Mouse (Mus musculus) MEL (cell line): ENCODE data around the gene Spc24.
A peak's percentile ranks its signal among the peaks of the same experiment; 100 is the strongest.

Experiments
- CHD2 ChIP-seq: IDR thresholded peaks from 2 replicates; pipeline ENCODE4 v1.6.1; 2011; ENCODE audit warnings: low read length, improper control_type of control experiment
- CTCF ChIP-seq, 3 experiments: IDR thresholded peaks in 2 of 3; conservative IDR thresholded peaks in 1 of 3; 2 replicates each; pipeline ENCODE4 v1.5.1; 2011 to 2012; ENCODE audit warnings: low read length in 3 of 3, low read depth in 2 of 3, mild to moderate bottlenecking in 2 of 3, improper control_type of control experiment in 1 of 3, inconsistent platforms in 1 of 3, mixed read lengths in 1 of 3, moderate library complexity in 1 of 3; ENCODE audit not compliant: control insufficient read depth in 1 of 3, insufficient read depth in 1 of 3, poor library complexity in 1 of 3, severe bottlenecking in 1 of 3
- EP300 ChIP-seq, 2 experiments: IDR thresholded peaks; 2 replicates each; pipeline ENCODE4 v1.6.1; 2011; ENCODE audit warnings: improper control_type of control experiment in 2 of 2, low read length in 2 of 2, low read depth in 1 of 2, mild to moderate bottlenecking in 1 of 2
- JUND ChIP-seq: IDR thresholded peaks from 2 replicates; pipeline ENCODE4 v1.6.1; 2011; ENCODE audit warnings: low read depth, mild to moderate bottlenecking, improper control_type of control experiment, low read length
- MAFK ChIP-seq: IDR thresholded peaks from 2 replicates; pipeline ENCODE4 v1.6.1; 2011; ENCODE audit warnings: low read depth, mild to moderate bottlenecking, low read length, improper control_type of control experiment, borderline replicate concordance
- POLR2A ChIP-seq, 2 experiments: IDR thresholded peaks; 2 replicates each; pipeline ENCODE4 v1.6.1; 2011 to 2012; ENCODE audit warnings: low read length in 2 of 2, mild to moderate bottlenecking in 2 of 2, control low read depth in 1 of 2, improper control_type of control experiment in 1 of 2, low read depth in 1 of 2, moderate library complexity in 1 of 2; ENCODE audit not compliant: control insufficient read depth in 1 of 2, insufficient read depth in 1 of 2, poor library complexity in 1 of 2
- POLR2AphosphoS5 ChIP-seq: IDR thresholded peaks from 2 replicates; pipeline ENCODE4 v1.6.1; 2012; ENCODE audit warnings: low read depth, borderline replicate concordance, mild to moderate bottlenecking, inconsistent platforms, low read length, moderate library complexity, mixed read lengths
- TBP ChIP-seq: IDR thresholded peaks from 2 replicates; pipeline ENCODE4 v1.8.0; 2011; ENCODE audit warnings: low read depth, low read length, improper control_type of control experiment
- USF2 ChIP-seq, 2 experiments: IDR thresholded peaks; 2 replicates each; pipeline ENCODE4 v1.6.1; 2011 to 2012; ENCODE audit warnings: improper control_type of control experiment in 2 of 2, low read length in 2 of 2, borderline replicate concordance in 1 of 2, inconsistent platforms in 1 of 2, low read depth in 1 of 2, mild to moderate bottlenecking in 1 of 2; ENCODE audit not compliant: insufficient read depth in 1 of 2
- ZC3H11A ChIP-seq: IDR thresholded peaks from 2 replicates; pipeline ENCODE4 v1.6.1; 2012; ENCODE audit warnings: low read depth, mild to moderate bottlenecking, inconsistent platforms, low read length, improper control_type of control experiment

DNA sequence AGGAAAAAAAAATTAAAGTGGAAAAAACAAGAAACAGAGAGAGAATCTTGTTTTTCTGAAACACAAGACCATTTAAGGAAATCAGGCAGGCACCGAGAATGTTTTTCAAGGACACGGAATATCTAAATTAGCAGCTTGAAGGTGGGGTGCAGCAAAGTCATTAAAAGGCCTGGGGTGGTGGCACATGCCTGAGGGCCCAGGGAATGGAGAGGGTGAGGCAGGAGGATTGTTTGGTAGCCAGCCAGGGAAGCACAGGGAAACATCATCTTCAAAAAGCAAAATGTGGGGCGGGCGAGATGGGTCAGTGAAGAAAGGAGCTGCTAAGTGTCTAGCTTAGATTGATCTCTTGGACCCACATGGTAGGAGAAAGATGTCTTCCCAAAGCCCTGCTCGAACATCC is 27.6 kb upstream of the Spc24 start:
- no peak for TF ChIP-seq CHD2
- 0 out of 6 replicates have a peak, but pooled peaks of 1 of the 3 experiments have one; percentile 9 for TF ChIP-seq CTCF (IDR thresholded peaks at IDR 0.05 in 2 of 3, conservative IDR thresholded peaks at IDR 0.05 in 1 of 3; ENCODE audit: control insufficient read depth in 1 of 3, insufficient read depth in 1 of 3, low read depth in 2 of 3, low read length in 3 of 3, poor library complexity in 1 of 3, severe bottlenecking in 1 of 3)
- TF ChIP-seq JUND: no peak
- TF ChIP-seq MAFK: no peak
- TF ChIP-seq POLR2AphosphoS5: no peak
- TF ChIP-seq POLR2A (IDR thresholded peaks at IDR 0.05; ENCODE audit: control insufficient read depth in 1 of 2, insufficient read depth in 1 of 2, low read depth in 1 of 2, low read length in 2 of 2, poor library complexity in 1 of 2): no peak
- TF ChIP-seq USF2 (IDR thresholded peaks at IDR 0.05; ENCODE audit: borderline replicate concordance in 1 of 2, insufficient read depth in 1 of 2, low read depth in 1 of 2, low read length in 2 of 2): no peak
- no peak for TF ChIP-seq EP300 (IDR thresholded peaks at IDR 0.05; ENCODE audit: low read depth in 1 of 2, low read length in 2 of 2)
- TF ChIP-seq ZC3H11A: no peak
- TF ChIP-seq TBP: no peak
